Mouse (Mus musculus) CD8-positive naive resting alpha-beta T cell, adult 2 months (primary cell): ENCODE measurements around the gene Mindy3.

Experiments
- DNase-seq, 2 experiments: peaks; one replicate each; pipeline ENCODE4 v3.0.0; 2022; ENCODE audit warnings: low read depth in 2 of 2, low spot score in 2 of 2

Gene Mindy3

GRCm38 (mm10) chr2:12305064-12305650, 114.1 kb downstream of the Mindy3 start:
- DNase-seq = no peak

- DNase-seq = peak; percentile 14 to 51
Observed at GRCm38 (mm10) chr2:12301431-12302170, 117.7 kb downstream of the Mindy3 start, which contains the start of gene Itga8. Itga8 (minus strand) TSS chr2:12301922.

DNA sequence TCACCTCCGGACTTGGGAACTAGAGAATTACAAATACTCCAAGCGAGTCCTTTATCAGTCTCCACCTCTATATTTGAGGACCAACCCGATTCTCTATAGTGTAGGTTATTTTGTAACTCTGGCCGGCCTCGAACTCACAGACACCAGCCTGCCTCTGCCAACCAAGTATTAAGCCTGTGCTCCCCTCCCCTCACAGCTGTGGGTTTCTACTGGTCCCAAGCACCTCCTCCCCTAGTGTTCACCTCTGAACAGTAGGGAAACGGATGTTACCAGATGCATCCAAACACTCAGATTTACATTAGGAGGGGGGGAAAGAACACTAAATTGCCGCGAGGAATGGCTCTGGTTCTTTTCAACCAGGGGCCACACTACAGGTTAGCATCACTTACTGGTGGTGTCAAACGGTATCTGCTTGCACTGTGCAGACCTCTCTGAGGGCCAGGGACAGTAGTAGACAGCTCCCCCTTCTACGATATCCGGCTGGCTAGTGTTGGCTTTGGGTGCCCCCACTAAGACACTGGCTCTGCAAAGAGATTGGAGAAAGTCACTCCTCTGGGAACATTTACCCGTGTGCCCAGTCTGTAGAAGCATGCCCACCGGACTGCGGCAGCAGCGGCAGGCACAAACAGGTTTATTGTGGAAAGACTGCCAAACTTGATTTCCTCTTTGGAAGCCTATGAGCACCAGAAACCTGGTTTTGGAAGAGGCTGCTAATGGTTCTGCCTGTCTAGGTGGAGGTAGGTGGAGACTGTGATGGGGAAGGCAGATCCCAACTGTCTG, 118.6 kb downstream of the Mindy3 start:
- no peak for DNase-seq

DNA sequence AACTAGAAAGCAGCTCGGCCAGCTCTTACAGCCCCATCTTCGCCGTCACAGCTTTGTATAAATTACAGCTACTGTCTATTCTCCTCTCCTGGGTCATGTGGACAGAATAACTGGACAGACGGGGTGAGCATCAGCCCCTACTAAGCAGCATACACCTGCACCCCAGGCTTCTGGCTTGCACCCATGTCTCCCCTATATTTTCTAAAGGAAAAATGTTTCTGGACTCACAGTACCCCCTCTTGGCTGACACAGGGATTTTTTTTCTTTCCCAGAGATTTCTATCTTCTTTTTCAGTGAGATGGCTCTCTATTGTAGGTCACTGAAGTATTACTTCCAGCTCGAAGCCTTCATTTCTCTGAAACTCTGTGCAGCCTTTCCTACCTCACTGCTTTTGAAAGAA, 122.0 kb downstream of the Mindy3 start:
- no peak for DNase-seq
